Mouse (Mus musculus) retina, postnatal 1 day (tissue): Measurements from ENCODE around the gene Smoc2.

Source experiments
- DNase-seq: peaks from one replicate; pipeline ENCODE4 v3.0.0-alpha.2; 2012

Gene Smoc2

GRCm38 (mm10) chr17:14353219-14354079, 74.1 kb downstream of the Smoc2 start:
- no peak for DNase-seq

DNA sequence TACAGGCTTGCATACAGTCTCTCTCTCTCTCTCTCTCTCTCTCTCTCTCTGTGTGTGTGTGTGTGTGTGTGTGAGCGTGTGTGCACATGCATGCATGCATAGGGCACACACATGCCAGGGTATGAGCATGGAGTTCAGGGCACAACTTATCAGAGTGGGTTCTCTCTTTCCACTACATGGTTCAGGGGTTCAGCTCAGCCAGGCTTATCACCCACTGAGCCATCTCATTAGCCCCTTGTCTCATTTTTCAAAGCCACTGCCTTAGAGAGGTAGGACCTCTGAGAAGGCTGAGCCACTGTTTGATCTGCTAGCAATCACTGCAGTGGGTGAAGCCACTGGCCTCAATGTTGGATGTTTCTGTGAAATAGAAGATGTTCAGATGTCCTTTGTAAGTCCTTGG, 82.2 kb downstream of the Smoc2 start:
- no peak for DNase-seq

DNA sequence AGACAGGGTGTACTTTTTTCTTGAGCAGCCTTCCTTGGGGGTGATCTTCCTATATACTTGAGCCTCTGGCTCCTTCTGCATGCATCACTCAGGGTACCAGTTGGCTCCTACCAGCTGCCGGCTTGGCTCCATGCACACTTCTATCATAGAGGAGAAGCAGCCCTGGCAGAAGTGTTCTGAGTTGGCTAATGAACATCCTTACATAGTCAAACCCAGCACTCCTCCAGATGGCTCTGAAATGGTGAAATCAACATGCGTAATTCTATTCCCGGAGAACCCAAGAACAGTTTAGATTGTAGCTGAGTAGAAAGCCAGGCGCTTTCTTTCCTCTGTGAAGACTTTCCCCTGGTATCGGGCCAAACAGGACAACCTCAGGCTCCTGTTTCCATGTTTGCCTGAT, 91.2 kb downstream of the Smoc2 start:
- DNase-seq: no peak

GRCm38 (mm10) chr17:14371606-14372005, 92.3 kb downstream of the Smoc2 start:
- DNase-seq: no peak

DNA sequence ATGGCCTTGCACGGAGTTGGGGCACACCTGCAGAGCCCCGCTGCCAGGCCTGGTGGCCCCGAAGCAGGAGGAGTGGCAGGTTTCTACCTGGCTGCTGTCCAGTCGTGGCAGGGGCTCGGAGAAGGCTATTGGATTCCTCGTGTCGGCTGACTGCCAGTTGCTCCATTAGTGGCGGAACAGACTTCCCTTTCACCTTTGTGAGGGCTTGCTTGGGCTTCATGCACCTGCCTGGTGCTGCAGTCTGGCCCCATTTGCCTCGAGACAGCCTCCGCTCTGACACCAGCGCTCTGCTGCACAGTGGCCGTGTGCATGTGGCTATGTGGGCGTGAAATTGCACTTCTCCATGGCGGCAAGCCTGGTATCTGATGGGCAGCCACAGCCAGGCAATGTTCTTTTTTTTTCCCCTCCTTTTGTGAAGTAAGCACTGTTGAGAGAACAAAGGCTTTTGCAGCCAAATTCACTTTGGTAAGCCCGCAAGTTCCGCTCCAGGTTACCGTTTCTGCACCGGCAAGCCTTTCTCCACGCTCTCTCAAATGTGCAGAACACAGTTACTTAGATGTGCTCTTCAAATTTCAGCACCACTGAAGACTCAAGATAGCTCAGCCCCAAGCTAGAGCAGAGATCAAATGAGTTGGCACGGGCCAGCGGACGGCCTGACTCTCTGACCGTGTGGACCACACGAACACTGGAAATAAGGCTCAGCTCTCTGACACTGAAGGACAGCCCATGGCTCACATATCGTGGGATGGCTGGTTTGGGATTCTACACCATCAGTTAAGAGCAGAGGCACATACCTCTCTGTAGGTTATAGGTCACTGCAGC, 93.2 kb downstream of the Smoc2 start:
- no peak for DNase-seq

- no peak for DNase-seq
Observed at GRCm38 (mm10) chr17:14378692-14379446, 99.6 kb downstream of the Smoc2 start.

GRCm38 (mm10) chr17:14379518-14379917, 100.2 kb downstream of the Smoc2 start:
- no peak for DNase-seq

DNA sequence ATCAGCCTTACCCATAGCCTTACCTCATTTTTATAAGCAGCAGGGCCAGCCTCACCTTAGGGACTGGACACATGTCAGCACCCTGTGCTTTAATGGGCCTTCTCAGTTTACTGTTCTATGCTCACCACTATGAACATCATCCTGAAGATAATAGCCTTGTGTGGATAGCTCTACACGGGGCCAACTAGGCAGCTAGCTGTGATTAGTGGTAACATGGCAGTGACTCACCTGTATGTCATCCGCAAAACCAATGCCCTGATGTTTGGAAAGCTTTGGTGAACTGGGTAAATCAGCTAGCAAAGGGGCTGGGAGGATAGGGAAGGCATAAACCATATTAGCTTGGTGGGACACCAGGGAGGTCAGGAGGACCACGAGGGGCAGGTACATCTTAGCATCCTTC, 100.7 kb downstream of the Smoc2 start:
- no peak for DNase-seq

DNA sequence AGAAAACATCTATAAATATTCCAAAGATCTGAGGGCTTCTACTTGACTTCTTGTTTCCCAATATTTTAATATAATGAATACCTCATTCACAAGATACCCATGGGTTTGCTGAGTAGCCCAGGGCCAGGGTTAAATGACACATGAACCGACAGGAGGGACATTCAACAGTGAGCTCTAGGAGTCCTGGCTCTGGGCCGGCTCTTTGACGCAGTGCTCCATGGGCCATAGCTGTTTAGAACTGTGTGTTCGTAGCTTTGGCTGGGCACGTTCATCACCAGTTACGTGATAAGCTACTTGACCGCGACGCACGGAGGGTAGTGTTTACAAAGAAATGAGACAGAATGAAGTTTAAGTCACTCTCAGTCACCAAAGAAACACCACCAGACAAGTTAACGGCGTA, 101.2 kb downstream of the Smoc2 start:
- DNase-seq: no peak

DNA sequence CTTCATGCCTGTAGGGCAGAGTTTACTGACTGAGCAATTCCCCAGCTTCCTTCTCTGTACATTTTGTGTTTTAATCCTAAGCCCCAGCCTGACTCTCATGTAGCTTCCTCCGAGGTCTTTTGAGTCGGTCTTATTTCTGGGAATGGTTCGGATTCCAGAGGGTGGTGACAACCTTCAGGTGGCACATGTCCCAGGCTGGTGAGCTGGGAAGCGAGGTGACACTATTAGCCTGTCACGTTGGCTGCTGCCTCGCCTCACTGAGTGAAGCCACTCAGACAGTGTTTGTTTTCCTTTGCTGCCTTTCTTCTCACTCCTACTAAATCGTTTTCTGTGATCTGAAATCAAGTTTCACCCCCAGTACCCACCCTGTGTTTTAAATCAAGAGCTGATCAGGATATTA, 102.2 kb downstream of the Smoc2 start:
- DNase-seq: no peak

- DNase-seq: no peak
Observed at GRCm38 (mm10) chr17:14383981-14384380, 104.7 kb downstream of the Smoc2 start.

DNA sequence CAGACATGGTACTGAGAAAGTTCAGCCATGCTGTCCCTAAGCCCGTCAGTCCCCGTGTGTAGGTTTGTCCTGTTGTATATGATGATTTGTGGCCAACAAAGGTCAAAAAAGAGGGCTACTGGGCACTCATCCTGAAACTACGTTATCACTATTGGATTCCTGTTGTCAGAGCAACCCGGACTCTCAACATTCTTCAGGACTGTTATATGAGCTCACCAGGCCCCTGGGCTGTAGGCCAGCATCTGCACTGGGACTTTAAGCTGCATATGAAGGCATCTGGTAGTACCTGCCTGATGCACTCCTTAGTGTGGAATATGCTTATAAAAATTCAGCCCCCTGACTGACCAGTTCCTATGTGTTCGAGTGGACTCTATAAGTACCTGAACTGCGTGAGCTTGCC, 105.7 kb downstream of the Smoc2 start:
- DNase-seq: no peak

DNA sequence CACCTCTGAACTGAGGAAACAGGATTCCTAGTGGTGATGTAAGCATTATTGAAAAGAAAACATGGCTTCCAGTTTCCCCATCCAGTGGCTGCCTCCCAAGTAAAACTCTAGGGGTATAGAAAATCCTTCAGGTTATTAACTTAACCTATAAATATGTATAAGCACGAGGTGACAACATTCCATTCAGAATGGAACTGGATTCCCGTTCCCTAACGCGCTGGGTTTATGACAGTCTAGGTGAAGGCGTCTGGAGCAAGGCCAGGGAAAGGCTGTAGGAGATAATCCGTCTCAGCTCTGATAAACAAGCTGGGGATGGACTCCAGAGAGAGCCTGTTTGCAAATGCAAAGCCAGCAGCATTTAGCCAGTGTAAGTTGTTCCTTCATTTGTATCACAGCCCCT, 108.0 kb downstream of the Smoc2 start:
- peak; percentile 30 for DNase-seq

GRCm38 (mm10) chr17:14392443-14392842, 113.1 kb downstream of the Smoc2 start:
- DNase-seq: no peak

DNA sequence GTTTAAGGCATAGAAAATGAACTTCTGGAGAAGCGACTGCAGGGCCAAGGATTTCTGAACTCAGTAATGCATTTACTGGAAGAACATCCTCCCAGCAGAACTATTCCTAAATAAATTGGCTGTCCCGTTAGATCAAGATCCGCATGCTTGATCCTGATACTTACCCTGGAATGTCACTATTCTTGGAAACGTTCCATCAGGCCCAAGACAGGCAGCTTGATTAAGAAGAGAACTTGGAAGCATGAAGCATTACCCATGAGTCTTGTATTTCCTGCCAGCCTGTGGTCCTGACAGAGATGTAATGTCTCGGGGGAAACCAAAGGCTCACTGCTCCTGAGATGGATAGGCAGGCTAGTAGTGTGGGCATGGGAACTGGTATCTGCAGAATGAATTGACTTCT, 115.6 kb downstream of the Smoc2 start:
- DNase-seq: no peak

- DNase-seq: no peak
Observed at GRCm38 (mm10) chr17:14397456-14397855, 118.2 kb downstream of the Smoc2 start.

DNA sequence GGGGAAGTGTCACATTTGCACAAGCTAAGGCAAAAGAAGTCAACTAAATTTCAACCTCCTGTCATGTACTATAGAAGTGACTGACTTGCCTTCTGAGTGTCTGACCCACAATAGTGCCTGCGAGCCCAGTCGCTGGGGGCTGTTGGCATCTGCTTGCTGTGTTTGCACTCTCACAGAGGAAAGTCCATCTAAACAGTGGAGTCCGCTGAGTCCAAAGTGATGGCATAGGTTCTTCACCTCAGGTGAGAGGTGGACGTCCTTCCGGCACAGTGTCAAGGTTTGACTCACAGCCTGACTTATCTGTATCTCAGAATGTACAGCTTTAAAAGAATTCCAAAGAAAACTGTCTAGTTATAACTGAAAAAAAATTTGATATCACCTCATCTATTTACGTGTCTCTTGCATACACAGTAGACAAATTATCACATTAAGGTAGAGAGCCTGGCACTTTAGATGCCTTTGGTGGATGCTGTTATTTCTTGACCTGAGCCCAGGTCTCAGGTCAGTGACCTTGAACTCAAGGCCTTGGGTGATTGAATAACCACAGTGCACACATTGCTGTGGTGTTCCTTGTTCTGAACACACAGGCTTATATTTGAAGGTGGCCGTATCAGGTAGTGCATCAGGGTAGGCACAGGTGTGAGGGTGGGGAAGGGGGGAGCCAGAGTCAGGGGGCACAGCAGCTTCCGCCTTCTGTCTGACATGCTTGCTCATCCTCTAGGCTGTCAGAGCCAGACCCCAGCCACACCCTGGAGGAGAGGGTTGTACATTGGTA, 119.5 kb downstream of the Smoc2 start:
- no peak for DNase-seq

DNA sequence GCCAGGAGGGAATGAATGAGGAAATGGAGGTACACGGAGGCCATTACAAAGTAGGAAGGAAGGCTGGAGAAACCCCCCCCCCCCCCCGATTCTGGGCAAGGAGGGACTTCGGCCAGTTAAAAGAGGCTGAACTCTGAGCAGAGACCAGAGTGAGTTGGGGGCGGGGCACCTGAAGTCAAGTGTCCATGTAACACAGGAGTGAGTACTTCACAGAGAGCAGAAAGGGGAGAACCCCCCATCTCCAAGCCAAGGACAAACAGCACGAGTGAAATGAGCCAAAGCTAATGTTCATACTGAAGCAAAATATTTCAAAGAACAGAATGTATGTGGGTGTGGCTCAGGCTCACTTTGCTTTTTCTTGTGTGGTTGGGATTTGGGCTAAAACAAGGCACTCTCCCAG, 121.7 kb downstream of the Smoc2 start:
- no peak for DNase-seq

- DNase-seq: peak; percentile 63
Observed at GRCm38 (mm10) chr17:14407874-14408273, 128.6 kb downstream of the Smoc2 start.

DNA sequence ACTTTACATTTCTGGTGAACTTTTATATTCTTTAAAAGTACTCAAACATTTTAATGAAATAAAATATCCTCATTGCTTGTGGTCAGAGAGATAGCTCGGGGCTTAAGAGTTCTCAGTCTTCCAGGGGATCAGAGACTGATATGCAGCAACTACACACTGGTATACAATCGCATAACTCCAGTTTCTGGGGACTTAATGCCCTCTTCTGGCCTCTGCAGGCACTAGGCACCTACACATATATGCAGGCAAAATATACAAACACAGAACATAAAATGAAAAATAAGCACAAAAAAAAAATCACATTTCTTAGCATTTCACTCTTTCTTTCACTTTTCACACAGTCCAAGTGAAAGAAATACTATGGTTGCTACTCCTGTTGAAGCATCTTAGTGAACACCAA, 133.2 kb downstream of the Smoc2 start:
- DNase-seq: no peak

- no peak for DNase-seq
Observed at GRCm38 (mm10) chr17:14414511-14414910, 135.2 kb downstream of the Smoc2 start.

DNA sequence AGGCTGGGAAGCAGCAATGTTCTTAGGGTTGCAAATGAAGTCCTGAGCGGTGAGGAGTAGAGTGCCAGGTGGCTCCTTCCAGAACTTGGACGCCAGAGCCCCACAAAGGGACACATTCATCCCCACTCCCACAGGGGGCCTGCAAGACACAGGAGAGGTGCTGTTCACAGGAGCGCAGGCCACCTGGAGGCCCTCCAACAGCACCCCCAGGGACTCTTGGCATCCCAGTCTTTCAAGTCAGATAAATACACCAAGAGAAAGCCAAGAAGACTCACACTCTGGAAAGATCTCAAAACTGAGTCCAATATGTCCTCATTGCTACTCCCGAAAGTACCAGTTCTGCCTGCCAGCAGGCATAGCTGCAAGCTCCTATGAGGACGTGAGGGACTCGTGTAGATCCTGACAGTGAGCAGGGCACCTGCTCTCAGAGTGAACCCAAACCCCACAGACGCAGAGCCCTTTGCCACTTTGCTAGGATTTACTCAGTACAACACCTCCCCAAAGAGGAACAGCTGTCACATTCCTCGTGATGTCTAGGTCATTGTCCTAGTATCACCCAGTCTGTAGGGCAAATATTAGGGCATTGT, 141.2 kb downstream of the Smoc2 start:
- no peak for DNase-seq
